Mouse (Mus musculus): Measurements from ENCODE around the gene Zdhhc22.

GRCm38 (mm10) chr12:87021040-87021439 is 30.8 kb upstream of the Zdhhc22 start, which contains the start of gene Tmem63c:
- TF ChIP-seq EP300 (IDR thresholded peaks at IDR 0.05; ENCODE audit: low read depth), result no peak
- TF ChIP-seq CTCF (IDR thresholded peaks at IDR 0.05; ENCODE audit: low read depth), result no peak
